ENCODE assay signal across 21 mouse cellular contexts in the genomic region with DNA sequence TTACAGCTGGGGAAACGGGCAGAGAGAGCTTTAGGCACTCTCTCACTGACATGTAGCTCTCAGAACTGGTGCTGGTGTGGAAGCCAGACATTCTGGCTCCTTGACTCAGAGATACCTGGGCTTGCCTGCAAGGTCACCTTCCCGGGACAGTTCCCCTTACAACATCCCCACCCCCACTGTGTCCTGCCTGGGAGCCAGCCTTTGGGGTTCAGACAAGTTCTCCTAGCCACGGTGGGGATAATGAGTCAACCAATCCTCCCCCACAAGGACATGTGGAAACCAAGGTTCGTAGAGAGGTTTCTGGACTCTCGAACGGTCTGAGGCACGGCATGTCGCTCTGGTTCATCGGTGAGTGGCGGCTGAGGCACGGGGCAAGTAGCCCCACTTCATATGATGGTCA. TPM values are rescaled to one million over a fixed set of nuclear protein-coding genes. Genes with fewer than 3 reads are reported as not detected.
DNase-seq lines count a peak whose midpoint lies in the region; ATAC-seq and TF ChIP-seq lines count a peak whose summit lies in the region.
"Had no signal": no experiment of that assay in that cellular context is flagged by ENCODE, and none has a peak within 500 bp of the region (broad histone marks: within the 10 kb centered on the region; RNA-seq: fewer than 3 reads in every experiment).

No protein-coding gene starts in this region.

- peaks cover 71% of the 10 kb centered on the region for H3K36me3 ChIP-seq in heart, embryonic 10.5 days
- H3K36me3 ChIP-seq in intestine, postnatal 0 days (ENCODE audit: control insufficient read depth, insufficient read depth) = peaks cover 28% of the 10 kb centered on the region

- peaks cover 8% of the 10 kb centered on the region for H3K9me3 ChIP-seq in heart, embryonic 10.5 days
- no peaks in the 10 kb centered on the region for H3K9me3 ChIP-seq in intestine, postnatal 0 days (ENCODE audit: control insufficient read depth)
- H3K9me3 ChIP-seq: hindbrain, embryonic 13.5 days had no signal

- no peak for TF ChIP-seq CTCF in intestine, postnatal 0 days (IDR thresholded peaks at IDR 0.05; ENCODE audit: low read depth)

- H3K4me2 ChIP-seq in intestine, postnatal 0 days (replicated peaks; ENCODE audit: low read depth) = no peak overlapping the region
- H3K4me2 ChIP-seq: forebrain, embryonic 13.5 days; hindbrain, embryonic 13.5 days had no signal

- no peak overlapping the region for H3K4me3 ChIP-seq in heart, embryonic 10.5 days
- no peak overlapping the region for H3K4me3 ChIP-seq in intestine, postnatal 0 days (ENCODE audit: low read depth, low read length)
- H3K4me3 ChIP-seq: forebrain, embryonic 10.5 days; forebrain, embryonic 13.5 days; hindbrain, embryonic 10.5 days; hindbrain, embryonic 13.5 days had no signal

- no peaks in the 10 kb centered on the region for H3K27me3 ChIP-seq in heart, embryonic 10.5 days (ENCODE audit: insufficient read depth, poor library complexity, severe bottlenecking)
- H3K27me3 ChIP-seq in intestine, postnatal 0 days (replicated peaks; ENCODE audit: control insufficient read depth, insufficient read depth, low read length) = no peaks in the 10 kb centered on the region
- H3K27me3 ChIP-seq: forebrain, embryonic 13.5 days; hindbrain, embryonic 13.5 days had no signal

- 75% methylated on average over 11 of the region's 11 CpGs for WGBS in heart, embryonic 10.5 days
- 61% methylated on average over 11 of the region's 11 CpGs for WGBS in intestine, postnatal 0 days

- intact Hi-C loops in heart, postnatal 10 days (cut with DNase I) = no loop called here
- intact Hi-C loops in heart, postnatal 36 days (cut with DNase I) = no loop called here

- no peak for DNase-seq in heart, embryonic 10.5 days (ENCODE audit: low spot score)
- no peak for DNase-seq in heart, adult 9 months (ENCODE audit: low spot score in 2 of 2)
- DNase-seq in heart, postnatal 10 days = peak; percentile 35 to 39
- DNase-seq in heart, postnatal 36 days = no peak
- DNase-seq: cerebellum, adult 18-20 months; cerebellum, adult 9-10 months; cerebellum, postnatal 14 days; gastrocnemius, postnatal 10 days; gastrocnemius, postnatal 36 days; kidney, adult 18-20 months; kidney, adult 9 months had no signal

- ATAC-seq in intestine, postnatal 0 days = peak; percentile 0; the same call in 1 of the 2 replicates
- ATAC-seq in megakaryocyte progenitor cell, adult 5-6 weeks (replicated peaks; ENCODE audit: poor library complexity) = no peak
- ATAC-seq: CD4-positive, CD25-positive, alpha-beta regulatory T cell, adult 4 months; forebrain, embryonic 13.5 days; forebrain, embryonic 16.5 days; hindbrain, embryonic 16.5 days; inflammation-experienced regulatory T-cells, adult 6 months had no signal

- peak overlapping the region; percentile 24; the same call in 1 of the 2 replicates for H3K27ac ChIP-seq in heart, embryonic 10.5 days
- H3K27ac ChIP-seq in intestine, postnatal 0 days (ENCODE audit: low read depth, low read length) = peak overlapping the region; percentile 88
- H3K27ac ChIP-seq: forebrain, embryonic 10.5 days; forebrain, embryonic 13.5 days; hindbrain, embryonic 10.5 days; hindbrain, embryonic 13.5 days had no signal

- no peak overlapping the region for H3K9ac ChIP-seq in intestine, postnatal 0 days (ENCODE audit: low read depth, low read length)
- H3K9ac ChIP-seq: forebrain, embryonic 13.5 days; hindbrain, embryonic 13.5 days had no signal

- peaks cover 14% of the 10 kb centered on the region for H3K4me1 ChIP-seq in heart, embryonic 10.5 days
- H3K4me1 ChIP-seq in intestine, postnatal 0 days (replicated peaks; ENCODE audit: control insufficient read depth, insufficient read depth, low read length) = 0 out of 2 replicates have a peak, but pooled peaks cover 6% of the 10 kb centered on the region

RNA-seq across cellular contexts. Expression of a gene that starts 8.0 kb away (rescaled TPM):
- polyA plus RNA-seq in heart, embryonic 10.5 days (2016; fragmentation: Nextera tagmentation; extraction: Ambion mirVana) = 20.1 and 32.4 TPM in 2 replicates
- 10 to 100 TPM; 13.3 to 15.2 TPM for total RNA-seq in heart, postnatal 10 days (2021)
- 10 to 100 TPM; 11.6 to 12.6 TPM for total RNA-seq in heart, postnatal 36 days (2021)
- polyA plus RNA-seq in intestine, postnatal 0 days (2015; fragmentation: Nextera tagmentation; extraction: Ambion mirVana) = 65.0 and 66.5 TPM in 2 replicates
- 0.35 and 1.7 TPM in 2 replicates for total RNA-seq in megakaryocyte progenitor cell, adult 5-6 weeks (2015)
- 1.6 and 2.4 TPM in 2 replicates for total RNA-seq in megakaryocyte progenitor cell, adult 5-6 weeks (2017)

RNA-seq across cellular contexts. Expression of a gene that starts 19.3 kb away (rescaled TPM):
- polyA plus RNA-seq in heart, embryonic 10.5 days (2016; fragmentation: Nextera tagmentation; extraction: Ambion mirVana) = 15.3 and 18.2 TPM in 2 replicates
- 10 to 100 TPM; 38.2 to 38.7 TPM for total RNA-seq in heart, postnatal 10 days (2021)
- 10 to 100 TPM; 23.8 to 28.1 TPM for total RNA-seq in heart, postnatal 36 days (2021)
- polyA plus RNA-seq in intestine, postnatal 0 days (2015; fragmentation: Nextera tagmentation; extraction: Ambion mirVana) = 11.8 and 12.2 TPM in 2 replicates
- total RNA-seq in megakaryocyte progenitor cell, adult 5-6 weeks (2015) = 28.2 and 31.7 TPM in 2 replicates
- 13.5 and 13.6 TPM in 2 replicates for total RNA-seq in megakaryocyte progenitor cell, adult 5-6 weeks (2017)

Comparison
In these comparisons a context has a peak if more than half of its experiments do, and no peak if none do; other contexts are left out.
1. DNase-seq: peak in heart, postnatal 10 days (2 of 2); none in heart, embryonic 10.5 days (single experiment), heart, adult 9 months (0 of 2) and heart, postnatal 36 days (0 of 2).